Mouse (Mus musculus): ENCODE measurements at regions not wholly inside any gene's neighbourhood (a gene's known extent, or its start where the extent isn't known, plus 50 kb on each side); places are given as distances from the start of the nearest gene placed in this dataset.

DNA sequence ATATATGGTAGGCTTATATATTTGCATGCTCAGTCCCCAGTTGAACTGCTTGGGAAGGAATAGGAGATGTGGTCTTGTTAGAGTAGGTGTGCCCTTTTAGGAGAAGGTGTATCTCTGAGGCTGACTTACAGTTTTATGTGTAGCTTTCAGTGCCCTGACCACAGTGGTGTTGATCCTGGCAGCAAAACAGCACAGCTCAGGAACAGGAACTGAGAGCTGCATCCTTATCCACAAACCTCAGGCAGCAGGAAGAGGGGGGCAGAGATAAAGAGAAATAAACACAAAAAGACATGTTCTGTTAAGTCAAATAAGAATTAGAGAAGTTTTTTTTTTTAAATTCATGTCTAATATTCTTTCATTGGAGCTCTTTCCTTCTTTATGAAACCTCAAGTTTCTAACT, 487.4 kb upstream of the Lrrc4c start:
- Histone ChIP-seq H3K36me3 (ENCODE audit: control insufficient read depth, insufficient read depth) (no peaks in the 10 kb centered on the region), H3K79me3 (ENCODE audit: low read depth) (no peaks in the 10 kb centered on the region), H3K79me2 (ENCODE audit: control insufficient read depth, insufficient read depth) (no peaks in the 10 kb centered on the region), H3ac (ENCODE audit: control insufficient read depth, insufficient read length, low read depth) (no peak overlapping the region), H3K4me3 (ENCODE audit: insufficient read depth, poor library complexity, severe bottlenecking) (no peak overlapping the region), H3K27me3 (ENCODE audit: control insufficient read depth, insufficient read depth, insufficient read length) (no peaks in the 10 kb centered on the region)
- no peak for TF ChIP-seq MYOG (IDR thresholded peaks at IDR 0.05; ENCODE audit: control insufficient read depth, extremely low read depth, insufficient read length)
- TF ChIP-seq MYOD1 (IDR thresholded peaks at IDR 0.05; ENCODE audit: control insufficient read depth, insufficient read length, low read depth) = no peak
- TF ChIP-seq USF1 (IDR thresholded peaks at IDR 0.05; ENCODE audit: low read depth) = no peak
- TF ChIP-seq FOSL1 (IDR thresholded peaks at IDR 0.05; ENCODE audit: insufficient read depth, low read length, poor library complexity, severe bottlenecking) = no peak
- TF ChIP-seq MAX (IDR thresholded peaks at IDR 0.05) = no peak
- TF ChIP-seq CTCF (IDR thresholded peaks at IDR 0.05; ENCODE audit: control insufficient read depth, insufficient read depth, insufficient read length) = no peak
- no peak for TF ChIP-seq CEBPB (IDR thresholded peaks at IDR 0.05; ENCODE audit: low read depth)

GRCm38 (mm10) chr2:95833505-95833904, 484.5 kb upstream of the Lrrc4c start:
- Histone ChIP-seq H3K79me3 (ENCODE audit: low read depth) (no peaks in the 10 kb centered on the region), H3K27me3 (ENCODE audit: control insufficient read depth, insufficient read depth, insufficient read length) (no peaks in the 10 kb centered on the region), H3ac (ENCODE audit: control insufficient read depth, insufficient read length, low read depth) (no peak overlapping the region), H3K79me2 (ENCODE audit: control insufficient read depth, insufficient read depth) (no peaks in the 10 kb centered on the region), H3K4me3 (ENCODE audit: insufficient read depth, poor library complexity, severe bottlenecking) (no peak overlapping the region), H3K36me3 (ENCODE audit: control insufficient read depth, insufficient read depth) (no peaks in the 10 kb centered on the region)
- TF ChIP-seq CEBPB (IDR thresholded peaks at IDR 0.05; ENCODE audit: low read depth) (no peak), MAX (IDR thresholded peaks at IDR 0.05) (no peak), MYOG (IDR thresholded peaks at IDR 0.05; ENCODE audit: control insufficient read depth, extremely low read depth, insufficient read length) (no peak), MYOD1 (IDR thresholded peaks at IDR 0.05; ENCODE audit: control insufficient read depth, insufficient read length, low read depth) (no peak), CTCF (IDR thresholded peaks at IDR 0.05; ENCODE audit: control insufficient read depth, insufficient read depth, insufficient read length) (no peak), FOSL1 (IDR thresholded peaks at IDR 0.05; ENCODE audit: insufficient read depth, low read length, poor library complexity, severe bottlenecking) (no peak), USF1 (IDR thresholded peaks at IDR 0.05; ENCODE audit: low read depth) (no peak)

- Histone ChIP-seq H3K36me3 (ENCODE audit: control insufficient read depth, insufficient read depth) (no peaks in the 10 kb centered on the region), H3K79me2 (ENCODE audit: control insufficient read depth, insufficient read depth) (no peaks in the 10 kb centered on the region), H3K4me3 (ENCODE audit: insufficient read depth, poor library complexity, severe bottlenecking) (no peak overlapping the region), H3K27me3 (ENCODE audit: control insufficient read depth, insufficient read depth, insufficient read length) (no peaks in the 10 kb centered on the region), H3ac (ENCODE audit: control insufficient read depth, insufficient read length, low read depth) (no peak overlapping the region), H3K79me3 (ENCODE audit: low read depth) (no peaks in the 10 kb centered on the region)
- no peak for TF ChIP-seq CEBPB (IDR thresholded peaks at IDR 0.05; ENCODE audit: low read depth)
- no peak for TF ChIP-seq MAX (IDR thresholded peaks at IDR 0.05)
- no peak for TF ChIP-seq MYOD1 (IDR thresholded peaks at IDR 0.05; ENCODE audit: control insufficient read depth, insufficient read length, low read depth)
- no peak for TF ChIP-seq MYOG (IDR thresholded peaks at IDR 0.05; ENCODE audit: control insufficient read depth, extremely low read depth, insufficient read length)
- TF ChIP-seq USF1 (IDR thresholded peaks at IDR 0.05; ENCODE audit: low read depth) = no peak
- TF ChIP-seq FOSL1 (IDR thresholded peaks at IDR 0.05; ENCODE audit: insufficient read depth, low read length, poor library complexity, severe bottlenecking) = peak; percentile 10
These were observed 478.4 kb upstream of the Lrrc4c start for GRCm38 (mm10) chr2:95839530-95839929.

Measured in C2C12 (cell line).